In genomic region chr4:94602496-94603030, GRCm38 (mm10) we compare ENCODE assay signal across 7 mouse cellular contexts. TPM values are rescaled to one million over a fixed set of nuclear protein-coding genes. Genes with fewer than 3 reads are reported as not detected.
DNase-seq lines count a peak whose midpoint lies in the region; ATAC-seq and TF ChIP-seq lines count a peak whose summit lies in the region.

No protein-coding gene starts in this region.

- no peak for TF ChIP-seq POLR2A in spleen, adult 2 months (IDR thresholded peaks at IDR 0.05; ENCODE audit: low read depth, low read length)

- H3K27me3 ChIP-seq in spleen, adult 2 months (ENCODE audit: control insufficient read depth, insufficient read depth, low read length), result no peaks in the 10 kb centered on the region
- no peaks in the 10 kb centered on the region for H3K27me3 ChIP-seq in embryonic facial prominence, embryonic 14.5 days (replicated peaks; ENCODE audit: control insufficient read depth, insufficient read depth, low read length)
- H3K27me3 ChIP-seq in intestine, embryonic 15.5 days (replicated peaks), result no peaks in the 10 kb centered on the region
- H3K27me3 ChIP-seq in midbrain, embryonic 13.5 days, result no peaks in the 10 kb centered on the region

- H3K27ac ChIP-seq in spleen, adult 2 months (ENCODE audit: insufficient read depth, low read length), result peak overlapping the region; percentile 85
- H3K27ac ChIP-seq in embryonic facial prominence, embryonic 14.5 days (replicated peaks; ENCODE audit: low read depth, low read length), result peak overlapping the region; percentile 93
- H3K27ac ChIP-seq in intestine, embryonic 15.5 days, result peak overlapping the region; percentile 85
- peak overlapping the region; percentile 89 for H3K27ac ChIP-seq in midbrain, embryonic 13.5 days

- no peak for TF ChIP-seq CTCF in spleen, adult 2 months (IDR thresholded peaks at IDR 0.05; ENCODE audit: extremely low read depth, insufficient read depth, insufficient read length, insufficient replicate concordance)

- peak overlapping the region; percentile 95 for H3K4me3 ChIP-seq in spleen, adult 2 months (ENCODE audit: extremely low read depth, insufficient read depth, insufficient read length)
- H3K4me3 ChIP-seq in embryonic facial prominence, embryonic 14.5 days (ENCODE audit: low read depth, low read length), result peak overlapping the region; percentile 88
- H3K4me3 ChIP-seq in intestine, embryonic 15.5 days (replicated peaks), result peak overlapping the region; percentile 84
- peak overlapping the region; percentile 98 for H3K4me3 ChIP-seq in midbrain, embryonic 13.5 days (replicated peaks)

- peak overlapping the region; percentile 76 for H3K4me2 ChIP-seq in embryonic facial prominence, embryonic 14.5 days (ENCODE audit: low read depth, low read length)
- peak overlapping the region; percentile 59 for H3K4me2 ChIP-seq in intestine, embryonic 15.5 days (replicated peaks)
- H3K4me2 ChIP-seq in midbrain, embryonic 13.5 days (replicated peaks), result peak overlapping the region; percentile 79

- ATAC-seq in embryonic facial prominence, embryonic 14.5 days (ENCODE audit: low read depth), result no peak
- ATAC-seq in intestine, embryonic 15.5 days, result peak; percentile 78; the same call in 1 of the 2 replicates
- ATAC-seq in midbrain, embryonic 13.5 days, result no peak

- WGBS in spleen, adult 2 months, result under 1% methylated on average over 33 of the region's 33 CpGs
- WGBS in embryonic facial prominence, embryonic 14.5 days, result under 1% methylated on average over 19 of the region's 33 CpGs
- under 1% methylated on average over 33 of the region's 33 CpGs for WGBS in intestine, embryonic 15.5 days
- WGBS in midbrain, embryonic 13.5 days, result under 1% methylated on average over 32 of the region's 33 CpGs

- intact Hi-C loops in gastrocnemius, postnatal 14 days (cut with DNase I; ENCODE audit: low total_unique reads), result no loop called here

- peak overlapping the region; percentile 95 for H3K9ac ChIP-seq in embryonic facial prominence, embryonic 14.5 days (ENCODE audit: low read depth, low read length)
- H3K9ac ChIP-seq in intestine, embryonic 15.5 days, result peak overlapping the region; percentile 94
- peak overlapping the region; percentile 96 for H3K9ac ChIP-seq in midbrain, embryonic 13.5 days (replicated peaks)

- H3K36me3 ChIP-seq in spleen, adult 2 months (ENCODE audit: control insufficient read depth, insufficient read depth, low read length), result no peaks in the 10 kb centered on the region
- H3K36me3 ChIP-seq in embryonic facial prominence, embryonic 14.5 days (ENCODE audit: control insufficient read depth, insufficient read depth, low read length), result no peaks in the 10 kb centered on the region
- H3K36me3 ChIP-seq in intestine, embryonic 15.5 days, result no peaks in the 10 kb centered on the region
- no peaks in the 10 kb centered on the region for H3K36me3 ChIP-seq in midbrain, embryonic 13.5 days

- DNase-seq in spleen, adult 2 months (ENCODE audit: low read depth in 1 of 2, low spot score in 2 of 2), result no peak
- no peak for DNase-seq in spleen, adult 18-20 months
- peak; percentile 26 for DNase-seq in embryonic facial prominence, embryonic 14.5 days (ENCODE audit: low spot score)
- no peak for DNase-seq in cerebellum, adult 18-20 months
- no peak for DNase-seq in gastrocnemius, postnatal 14 days

- H3K4me1 ChIP-seq in spleen, adult 2 months (ENCODE audit: control insufficient read depth, insufficient read depth, insufficient read length), result peaks cover 2% of the 10 kb centered on the region; the same call in 1 of the 2 replicates
- peaks cover 12% of the 10 kb centered on the region; the same call in 1 of the 2 replicates for H3K4me1 ChIP-seq in embryonic facial prominence, embryonic 14.5 days (ENCODE audit: control insufficient read depth, insufficient read depth, low read length)
- H3K4me1 ChIP-seq in intestine, embryonic 15.5 days (replicated peaks), result peaks cover 3% of the 10 kb centered on the region; the same call in 1 of the 2 replicates
- peaks cover 27% of the 10 kb centered on the region for H3K4me1 ChIP-seq in midbrain, embryonic 13.5 days (replicated peaks)

- H3K9me3 ChIP-seq in embryonic facial prominence, embryonic 14.5 days (ENCODE audit: control insufficient read depth, low read length), result no peaks in the 10 kb centered on the region
- no peaks in the 10 kb centered on the region for H3K9me3 ChIP-seq in intestine, embryonic 15.5 days
- H3K9me3 ChIP-seq in midbrain, embryonic 13.5 days, result no peaks in the 10 kb centered on the region

RNA-seq across cellular contexts. Expression of gene Plaa, which starts 0.5 kb away (rescaled TPM):
- polyA plus RNA-seq in spleen, adult 2 months (2012; rRNA removed), result 27.6 and 61.3 TPM in 2 replicates
- 58.2 and 62.6 TPM in 2 replicates for polyA plus RNA-seq in embryonic facial prominence, embryonic 14.5 days (2014; fragmentation: Nextera tagmentation; extraction: Ambion mirVana)
- 58.1 and 62.8 TPM in 2 replicates for polyA plus RNA-seq in intestine, embryonic 15.5 days (2015; fragmentation: Nextera tagmentation; extraction: Ambion mirVana)
- 82.0 and 85.1 TPM in 2 replicates for polyA plus RNA-seq in midbrain, embryonic 13.5 days (2015; fragmentation: Nextera tagmentation; extraction: Ambion mirVana)
- 10 to 100 TPM; 32.7 to 38.9 TPM for total RNA-seq in gastrocnemius, postnatal 14 days (2021)

RNA-seq across cellular contexts. Expression of gene Ift74, which starts 11.7 kb away (rescaled TPM):
- polyA plus RNA-seq in spleen, adult 2 months (2012; rRNA removed), result 0.21 and 0.33 TPM in 2 replicates
- polyA plus RNA-seq in embryonic facial prominence, embryonic 14.5 days (2014; fragmentation: Nextera tagmentation; extraction: Ambion mirVana), result 33.5 and 36.2 TPM in 2 replicates
- 18.0 and 23.4 TPM in 2 replicates for polyA plus RNA-seq in intestine, embryonic 15.5 days (2015; fragmentation: Nextera tagmentation; extraction: Ambion mirVana)
- polyA plus RNA-seq in midbrain, embryonic 13.5 days (2015; fragmentation: Nextera tagmentation; extraction: Ambion mirVana), result 39.4 and 42.4 TPM in 2 replicates
- 1 to 10 TPM; 4.8 to 4.9 TPM for total RNA-seq in gastrocnemius, postnatal 14 days (2021)

RNA-seq across cellular contexts. Expression of gene Caap1, which starts 46.0 kb away (rescaled TPM):
- 4.2 and 7.8 TPM in 2 replicates for polyA plus RNA-seq in spleen, adult 2 months (2012; rRNA removed)
- 17.1 and 18.4 TPM in 2 replicates for polyA plus RNA-seq in embryonic facial prominence, embryonic 14.5 days (2014; fragmentation: Nextera tagmentation; extraction: Ambion mirVana)
- polyA plus RNA-seq in intestine, embryonic 15.5 days (2015; fragmentation: Nextera tagmentation; extraction: Ambion mirVana), result 13.7 and 16.3 TPM in 2 replicates
- 23.4 and 26.5 TPM in 2 replicates for polyA plus RNA-seq in midbrain, embryonic 13.5 days (2015; fragmentation: Nextera tagmentation; extraction: Ambion mirVana)
- total RNA-seq in gastrocnemius, postnatal 14 days (2021), result 1 to 10 TPM; 2.6 to 2.7 TPM

RNA-seq across cellular contexts. Expression of gene Gm10306, which starts 46.2 kb away (rescaled TPM):
- polyA plus RNA-seq in spleen, adult 2 months (2012; rRNA removed), result not detected in 2 replicates
- not detected in 2 replicates for polyA plus RNA-seq in embryonic facial prominence, embryonic 14.5 days (2014; fragmentation: Nextera tagmentation; extraction: Ambion mirVana)
- 0.72 TPM in 1 of 2 replicates, not detected in the other for polyA plus RNA-seq in intestine, embryonic 15.5 days (2015; fragmentation: Nextera tagmentation; extraction: Ambion mirVana)
- 0.61 TPM in 1 of 2 replicates, not detected in the other for polyA plus RNA-seq in midbrain, embryonic 13.5 days (2015; fragmentation: Nextera tagmentation; extraction: Ambion mirVana)
- not detected for total RNA-seq in gastrocnemius, postnatal 14 days (2021)

RNA-seq across cellular contexts. Expression of gene Lrrc19, which starts 47.4 kb away (rescaled TPM):
- polyA plus RNA-seq in spleen, adult 2 months (2012; rRNA removed), result not detected in 2 replicates
- 0.31 and 0.45 TPM in 2 replicates for polyA plus RNA-seq in embryonic facial prominence, embryonic 14.5 days (2014; fragmentation: Nextera tagmentation; extraction: Ambion mirVana)
- 3.1 and 3.9 TPM in 2 replicates for polyA plus RNA-seq in intestine, embryonic 15.5 days (2015; fragmentation: Nextera tagmentation; extraction: Ambion mirVana)
- polyA plus RNA-seq in midbrain, embryonic 13.5 days (2015; fragmentation: Nextera tagmentation; extraction: Ambion mirVana), result 0.59 and 0.86 TPM in 2 replicates
- total RNA-seq in gastrocnemius, postnatal 14 days (2021), result not detected

Comparison
In these comparisons a context has a peak if more than half of its experiments do, and no peak if none do; other contexts are left out.
1. RNA of gene Ift74, which starts 11.7 kb away (polyA plus RNA-seq): 39.4 to 42.4 TPM in midbrain, embryonic 13.5 days, 33.5 to 36.2 TPM in embryonic facial prominence, embryonic 14.5 days and 18.0 to 23.4 TPM in intestine, embryonic 15.5 days; 0.21 to 0.33 TPM in spleen, adult 2 months; every median in the first group is over 10 times any median in the second.
2. Peak in every context shown above with its lines, with median percentiles within 50 percentile points of each other: H3K27ac ChIP-seq, H3K4me3 ChIP-seq, H3K4me2 ChIP-seq and H3K9ac ChIP-seq.